ENCODE assay signal across 12 mouse cellular contexts in genomic region chr15:30610613-30611012, GRCm38 (mm10).
DNase-seq lines count a peak whose midpoint lies in the region; ATAC-seq and TF ChIP-seq lines count a peak whose summit lies in the region.
"Had no signal": no experiment of that assay in that cellular context is flagged by ENCODE, and none has a peak within 500 bp of the region (broad histone marks: within the 10 kb centered on the region; RNA-seq: fewer than 3 reads in every experiment).

No protein-coding gene starts in this region.

- dilution Hi-C loops in CH12.LX (cut with MboI; ENCODE audit: extremely low pct_ligation_motif_present, extremely low pct_unique_long_range_greater_than_20kb, low sequenced_read_pairs), result no loop called here

- in situ Hi-C loops in CH12.LX (cut with MboI; ENCODE audit: low pct_ligation_motif_present, low pct_unique_long_range_greater_than_20kb, low sequenced_read_pairs), result no loop called here

- peak; percentile 55; the same call in 1 of the 2 replicates for TF ChIP-seq POLR2A in CH12.LX (IDR thresholded peaks at IDR 0.05; ENCODE audit: low read depth, low read length)

- WGBS in kidney, embryonic 15.5 days, result 83% methylated on average over 7 of the region's 7 CpGs
- WGBS in liver, postnatal 0 days (ENCODE audit: insufficient replicate concordance), result 31% methylated on average over 7 of the region's 7 CpGs
- WGBS in forebrain, embryonic 10.5 days, result 89% methylated on average over 7 of the region's 7 CpGs
- WGBS in hindbrain, embryonic 12.5 days, result 83% methylated on average over 7 of the region's 7 CpGs
- 93% methylated on average over 7 of the region's 7 CpGs for WGBS in hindbrain, embryonic 14.5 days

- TF ChIP-seq RAD21 in CH12.LX (IDR thresholded peaks at IDR 0.05; ENCODE audit: low read depth, low read length), result no peak; the same call in none of the 2 replicates

- H3K36me3 ChIP-seq in kidney, embryonic 15.5 days, result no peaks in the 10 kb centered on the region
- no peaks in the 10 kb centered on the region for H3K36me3 ChIP-seq in CH12.LX (replicated peaks in 1 of 2; ENCODE audit: control insufficient read depth in 1 of 2, insufficient read depth in 1 of 2, low read length in 1 of 2)
- no peaks in the 10 kb centered on the region for H3K36me3 ChIP-seq in liver, postnatal 0 days (replicated peaks; ENCODE audit: insufficient read depth, low read length)
- no peaks in the 10 kb centered on the region for H3K36me3 ChIP-seq in forebrain, embryonic 10.5 days (replicated peaks)
- no peaks in the 10 kb centered on the region for H3K36me3 ChIP-seq in hindbrain, embryonic 12.5 days
- no peaks in the 10 kb centered on the region for H3K36me3 ChIP-seq in hindbrain, embryonic 14.5 days (replicated peaks; ENCODE audit: control insufficient read depth, insufficient read depth)
- H3K36me3 ChIP-seq: G1E; limb, embryonic 13.5 days; neural tube, embryonic 12.5 days had no signal

- no peaks in the 10 kb centered on the region for H3K9me3 ChIP-seq in kidney, embryonic 15.5 days (replicated peaks)
- H3K9me3 ChIP-seq in CH12.LX (replicated peaks; ENCODE audit: low read length), result no peaks in the 10 kb centered on the region
- no peaks in the 10 kb centered on the region for H3K9me3 ChIP-seq in liver, postnatal 0 days (ENCODE audit: low read length)
- no peaks in the 10 kb centered on the region for H3K9me3 ChIP-seq in forebrain, embryonic 10.5 days
- no peaks in the 10 kb centered on the region for H3K9me3 ChIP-seq in hindbrain, embryonic 12.5 days (replicated peaks)
- no peaks in the 10 kb centered on the region for H3K9me3 ChIP-seq in hindbrain, embryonic 14.5 days (ENCODE audit: control insufficient read depth, low read length)
- H3K9me3 ChIP-seq: G1E; limb, embryonic 13.5 days; neural tube, embryonic 12.5 days had no signal

- H3K9ac ChIP-seq in kidney, embryonic 15.5 days, result no peak overlapping the region
- H3K9ac ChIP-seq in CH12.LX (ENCODE audit: insufficient read depth, low read depth), result peak overlapping the region; percentile 28
- no peak overlapping the region for H3K9ac ChIP-seq in liver, postnatal 0 days (replicated peaks)
- H3K9ac ChIP-seq in hindbrain, embryonic 12.5 days, result no peak overlapping the region
- no peak overlapping the region for H3K9ac ChIP-seq in hindbrain, embryonic 14.5 days
- H3K9ac ChIP-seq: limb, embryonic 13.5 days; neural tube, embryonic 12.5 days had no signal

- TF ChIP-seq EP300 in CH12.LX (IDR thresholded peaks at IDR 0.05; ENCODE audit: low read length), result peak; percentile 99
- no peak for TF ChIP-seq EP300 in liver, postnatal 0 days (IDR thresholded peaks at IDR 0.05; ENCODE audit: low read depth)

- no peak overlapping the region for H3K27ac ChIP-seq in kidney, embryonic 15.5 days
- no peak overlapping the region for H3K27ac ChIP-seq in CH12.LX (ENCODE audit: insufficient read depth, low read depth)
- peak overlapping the region; percentile 58 for H3K27ac ChIP-seq in liver, postnatal 0 days (ENCODE audit: low read depth)
- H3K27ac ChIP-seq in forebrain, embryonic 10.5 days, result no peak overlapping the region
- H3K27ac ChIP-seq in hindbrain, embryonic 12.5 days, result no peak overlapping the region
- H3K27ac ChIP-seq in hindbrain, embryonic 14.5 days, result no peak overlapping the region
- H3K27ac ChIP-seq: limb, embryonic 13.5 days; neural tube, embryonic 12.5 days had no signal

- H3K4me3 ChIP-seq in kidney, embryonic 15.5 days (replicated peaks), result no peak overlapping the region
- no peak overlapping the region for H3K4me3 ChIP-seq in CH12.LX (replicated peaks in 1 of 3; ENCODE audit: low read depth in 2 of 3, low read length in 2 of 3, poor library complexity in 1 of 3)
- H3K4me3 ChIP-seq in liver, postnatal 0 days (ENCODE audit: low read depth, low read length), result no peak overlapping the region
- no peak overlapping the region for H3K4me3 ChIP-seq in forebrain, embryonic 10.5 days
- H3K4me3 ChIP-seq in hindbrain, embryonic 12.5 days, result no peak overlapping the region
- no peak overlapping the region for H3K4me3 ChIP-seq in hindbrain, embryonic 14.5 days (replicated peaks; ENCODE audit: low read length)
- H3K4me3 ChIP-seq: limb, embryonic 13.5 days; neural tube, embryonic 12.5 days had no signal

- ATAC-seq in kidney, embryonic 15.5 days (replicated peaks; ENCODE audit: low FRiP score), result no peak
- peak; percentile 81 for ATAC-seq in liver, postnatal 0 days
- no peak for ATAC-seq in hindbrain, embryonic 12.5 days (ENCODE audit: low FRiP score)
- ATAC-seq in hindbrain, embryonic 14.5 days (ENCODE audit: low FRiP score), result no peak

- peak; percentile 6 for DNase-seq in kidney, adult 9 months
- DNase-seq in CH12.LX (ENCODE audit: extremely low read depth), result peak; percentile 97
- peak; percentile 51 for DNase-seq in liver, postnatal 0 days
- peak; percentile 16 to 51 for DNase-seq in spleen, postnatal 4 days (ENCODE audit: low spot score in 2 of 2)
- no peak for DNase-seq in forebrain, embryonic 10.5 days (ENCODE audit: extremely low spot score, low spot score)
- no peak for DNase-seq in hindbrain, embryonic 14.5 days (ENCODE audit: low spot score)
- DNase-seq: adrenal gland, postnatal 36 days had no signal

- H3K4me2 ChIP-seq in kidney, embryonic 15.5 days, result no peak overlapping the region
- H3K4me2 ChIP-seq in CH12.LX (ENCODE audit: insufficient read depth, low read depth, poor library complexity, severe bottlenecking), result peak overlapping the region; percentile 32
- no peak overlapping the region for H3K4me2 ChIP-seq in liver, postnatal 0 days (ENCODE audit: low read depth, low read length)
- H3K4me2 ChIP-seq in hindbrain, embryonic 12.5 days (replicated peaks), result no peak overlapping the region
- no peak overlapping the region for H3K4me2 ChIP-seq in hindbrain, embryonic 14.5 days (replicated peaks)
- H3K4me2 ChIP-seq: limb, embryonic 13.5 days; neural tube, embryonic 12.5 days had no signal

- H3K27me3 ChIP-seq in kidney, embryonic 15.5 days, result no peaks in the 10 kb centered on the region
- H3K27me3 ChIP-seq in CH12.LX (replicated peaks), result no peaks in the 10 kb centered on the region
- no peaks in the 10 kb centered on the region for H3K27me3 ChIP-seq in liver, postnatal 0 days (ENCODE audit: insufficient read depth, low read length)
- H3K27me3 ChIP-seq in forebrain, embryonic 10.5 days (ENCODE audit: poor library complexity, severe bottlenecking), result no peaks in the 10 kb centered on the region
- no peaks in the 10 kb centered on the region for H3K27me3 ChIP-seq in hindbrain, embryonic 12.5 days
- H3K27me3 ChIP-seq in hindbrain, embryonic 14.5 days (ENCODE audit: control insufficient read depth, insufficient read depth, low read length), result no peaks in the 10 kb centered on the region
- H3K27me3 ChIP-seq: limb, embryonic 13.5 days; neural tube, embryonic 12.5 days had no signal

- TF ChIP-seq CTCF in CH12.LX (conservative IDR thresholded peaks at IDR 0.05 in 1 of 2, IDR thresholded peaks at IDR 0.05 in 1 of 2; ENCODE audit: low read depth in 2 of 2, low read length in 2 of 2), result no peak
- TF ChIP-seq CTCF in liver, postnatal 0 days (IDR thresholded peaks at IDR 0.05; ENCODE audit: low read depth), result no peak

- H3K4me1 ChIP-seq in kidney, embryonic 15.5 days, result no peaks in the 10 kb centered on the region
- H3K4me1 ChIP-seq in CH12.LX (ENCODE audit: control insufficient read depth in 1 of 2, insufficient read depth in 2 of 2), result peaks cover 11 to 29% of the 10 kb centered on the region in 2 experiments
- no peaks in the 10 kb centered on the region; the same call in 1 of the 2 replicates for H3K4me1 ChIP-seq in liver, postnatal 0 days (ENCODE audit: insufficient read depth)
- H3K4me1 ChIP-seq in forebrain, embryonic 10.5 days, result peaks cover 3% of the 10 kb centered on the region; the same call in 1 of the 2 replicates
- no peaks in the 10 kb centered on the region for H3K4me1 ChIP-seq in hindbrain, embryonic 12.5 days
- no peaks in the 10 kb centered on the region for H3K4me1 ChIP-seq in hindbrain, embryonic 14.5 days (replicated peaks; ENCODE audit: control insufficient read depth, insufficient read depth, low read length)
- H3K4me1 ChIP-seq: limb, embryonic 13.5 days; neural tube, embryonic 12.5 days had no signal

- H3K79me2 ChIP-seq in CH12.LX (replicated peaks; ENCODE audit: control insufficient read depth, extremely low read depth, insufficient read depth, poor library complexity, severe bottlenecking), result no peaks in the 10 kb centered on the region

TF ChIP-seq in CH12.LX, 34 proteins besides CTCF, POLR2A, EP300 and RAD21 (continues in another document):
- TF ChIP-seq CHD1 (IDR thresholded peaks at IDR 0.05; ENCODE audit: low read depth, low read length) (0 out of 2 replicates have a peak, but pooled peaks have one; percentile 45), ETS1 (conservative IDR thresholded peaks at IDR 0.05; ENCODE audit: low read depth, low read length) (peak; percentile 89), IRF4 (IDR thresholded peaks at IDR 0.05; ENCODE audit: low read depth, low read length) (peak; percentile 99), MAX (IDR thresholded peaks at IDR 0.05; ENCODE audit: low read length) (peak; percentile 79), ELF1 (IDR thresholded peaks at IDR 0.05; ENCODE audit: low read depth, low read length) (peak; percentile 95), JUN (IDR thresholded peaks at IDR 0.05; ENCODE audit: insufficient read depth, low read depth, low read length) (peak; percentile 86), HCFC1 (IDR thresholded peaks at IDR 0.05; ENCODE audit: low read depth, low read length) (peak; percentile 82), BHLHE40 (IDR thresholded peaks at IDR 0.05; ENCODE audit: low read depth, low read length) (peak; percentile 84), TBP (conservative IDR thresholded peaks at IDR 0.05; ENCODE audit: low read depth, low read length) (peak; percentile 69), ZKSCAN1 (IDR thresholded peaks at IDR 0.05; ENCODE audit: borderline replicate concordance, low read depth, low read length) (no peak), SMC3 (IDR thresholded peaks at IDR 0.05; ENCODE audit: low read depth, low read length) (peak; percentile 22), MAZ (IDR thresholded peaks at IDR 0.05; ENCODE audit: low read depth, low read length) (peak; percentile 64; the same call in 1 of the 2 replicates), RCOR1 (conservative IDR thresholded peaks at IDR 0.05; ENCODE audit: low read depth, low read length) (peak; percentile 96), MAFK (IDR thresholded peaks at IDR 0.05; ENCODE audit: insufficient replicate concordance, low read length) (peak; percentile 76), SIN3A (IDR thresholded peaks at IDR 0.05; ENCODE audit: low read length) (peak; percentile 79), CHD2 (IDR thresholded peaks at IDR 0.05; ENCODE audit: low read length) (peak; percentile 83), KAT2A (IDR thresholded peaks at IDR 0.05; ENCODE audit: insufficient replicate concordance, low read length) (0 out of 2 replicates have a peak, but pooled peaks have one; percentile 58), NELFE (IDR thresholded peaks at IDR 0.05; ENCODE audit: low read depth, low read length) (peak; percentile 69; the same call in 1 of the 2 replicates), USF1 (IDR thresholded peaks at IDR 0.05; ENCODE audit: low read depth, low read length) (no peak), E2F4 (IDR thresholded peaks at IDR 0.05; ENCODE audit: insufficient replicate concordance, low read depth, low read length) (0 out of 2 replicates have a peak, but pooled peaks have one; percentile 72)

Comparison
In these comparisons a context has a peak if more than half of its experiments do, and no peak if none do; other contexts are left out.
1. DNase-seq: peak in kidney, adult 9 months (single experiment), CH12.LX (single experiment), liver, postnatal 0 days (single experiment) and spleen, postnatal 4 days (2 of 2); none in forebrain, embryonic 10.5 days (single experiment) and hindbrain, embryonic 14.5 days (single experiment).